Mouse (Mus musculus) liver, embryonic 14.5 days (tissue): ENCODE results near the gene Rbpjl. TPM values are rescaled to one million over a fixed set of nuclear protein-coding genes. Genes with fewer than 3 reads are reported as not detected.

ENCODE experiments used
- ATAC-seq: fragments of 200-750 bp; cut with Nextera tagmentation; 2 replicates; pipeline ENCODE4 v1.8.0; 2017; ENCODE audit warnings: moderate number of reproducible peaks, mild to moderate bottlenecking, moderate library complexity; ENCODE audit not compliant: insufficient read depth
- DNase-seq, 3 experiments: peaks; one replicate each; pipeline ENCODE4 v3.0.0-alpha.2; 2012 to 2013; ENCODE audit warnings: low read depth in 3 of 3, low spot score in 3 of 3
- H3K27ac ChIP-seq: fragments of 300-500 bp; sonication (generic); 2 replicates; pipeline ENCODE4 v1.5.1; 2014; ENCODE audit warnings: moderate library complexity, mild to moderate bottlenecking, control low read depth, inconsistent platforms
- H3K27me3 ChIP-seq: fragments of 300-500 bp; sonication (generic); 2 replicates; pipeline ENCODE4 v1.6.1; 2014; ENCODE audit warnings: mild to moderate bottlenecking, low read length, moderate library complexity; ENCODE audit not compliant: control insufficient read depth, insufficient read depth
- H3K36me3 ChIP-seq: fragments of 300-500 bp; sonication (generic); replicated peaks from 2 replicates; pipeline ENCODE4 v1.6.1; 2014; ENCODE audit warnings: low read depth; ENCODE audit not compliant: control insufficient read depth, insufficient read depth
- H3K4me1 ChIP-seq, 2 experiments: fragments of 200-500 bp in 1 of 2; fragments of 300-500 bp in 1 of 2; sonication (generic) in 1 of 2; replicated peaks; 2 replicates each; pipeline ENCODE4 v1.6.1; 2012 to 2014; ENCODE audit warnings: antibody characterized with exemption in 1 of 2, inconsistent platforms in 1 of 2, low read length in 1 of 2; ENCODE audit not compliant: control insufficient read depth in 2 of 2, insufficient read depth in 2 of 2
- H3K4me2 ChIP-seq: fragments of 300-500 bp; sonication (generic); 2 replicates; pipeline ENCODE4 v1.6.1; 2014; ENCODE audit warnings: low read depth, mild to moderate bottlenecking, control low read depth, moderate library complexity
- H3K4me3 ChIP-seq, 2 experiments: fragments of 200-500 bp in 1 of 2; fragments of 300-500 bp in 1 of 2; sonication (generic) in 1 of 2; 2 replicates each; pipeline ENCODE4 v1.5.1; 2012 to 2014; ENCODE audit warnings: low read depth in 2 of 2, low read length in 2 of 2, mild to moderate bottlenecking in 2 of 2, control low read depth in 1 of 2, inconsistent platforms in 1 of 2, moderate library complexity in 1 of 2; ENCODE audit not compliant: insufficient read depth in 1 of 2
- H3K9ac ChIP-seq: fragments of 300-500 bp; sonication (generic); replicated peaks from 2 replicates; pipeline ENCODE4 v1.6.1; 2014; ENCODE audit warnings: mild to moderate bottlenecking, control low read depth, moderate library complexity
- H3K9me3 ChIP-seq: fragments of 300-500 bp; sonication (generic); 2 replicates; pipeline ENCODE4 v1.6.1; 2016; ENCODE audit warnings: low read length, mixed read lengths; ENCODE audit not compliant: control insufficient read depth
- CTCF ChIP-seq: IDR thresholded peaks from 2 replicates; pipeline ENCODE4 v1.5.1; 2016; ENCODE audit warnings: antibody characterized with exemption, low read depth, control low read depth
- EP300 ChIP-seq: IDR thresholded peaks from 2 replicates; pipeline ENCODE4 v1.6.1; 2016; ENCODE audit warnings: antibody characterized with exemption, low read depth
- WGBS: fragments of 180-500 bp; shearing (Covaris S2); extraction: QIAGEN DNeasy Blood & Tissue Kit; methylation state at CpG from one replicate; pipeline ENCODE4 v1.1.7; 2014; ENCODE audit not compliant: insufficient replicate concordance; 5-methylcytosine and 5-hydroxymethylcytosine counted together
- polyA plus RNA-seq, 2 experiments: library from polyadenylated mRNA; depleted of rRNA in 1 of 2; stranded (reverse) in 1 of 2; unstranded in 1 of 2; fragments of >200 nt; fragmentation: Nextera tagmentation in 1 of 2; extraction: Ambion mirVana in 1 of 2; gene quantifications; 2 replicates each; pipeline versions ENCODE4 v1.2.1 to v1.2.3; 2012 to 2014

Rbpjl gene
- polyA plus RNA-seq, 2 experiments, result 0.05 to 0.06 TPM

DNA sequence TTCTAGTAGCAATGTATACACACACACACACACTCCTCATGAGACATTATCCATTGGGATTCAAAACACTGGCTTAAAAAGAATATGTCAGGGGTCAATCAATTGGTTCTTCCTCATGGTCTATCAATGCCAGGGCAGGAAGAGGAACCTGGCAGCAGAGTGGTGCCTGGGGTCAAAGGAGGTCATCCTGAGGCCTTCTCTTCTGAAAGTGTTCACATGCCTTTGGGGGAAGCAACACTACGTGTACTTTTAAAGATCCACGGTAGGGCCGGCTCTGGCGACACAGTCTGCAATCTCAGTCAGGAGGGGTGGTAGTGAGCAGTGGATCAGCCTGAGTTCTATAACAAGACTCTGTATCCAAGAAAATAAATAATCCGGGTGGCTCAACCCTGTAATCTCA, 43.3 kb upstream of the Rbpjl start:
- H3K9ac ChIP-seq, result no peak overlapping the region
- no peaks in the 10 kb centered on the region for H3K36me3 ChIP-seq
- WGBS, result 53% methylated on average over 5 of the region's 5 CpGs
- no peak overlapping the region for H3K4me3 ChIP-seq
- H3K4me2 ChIP-seq, result no peak overlapping the region
- TF ChIP-seq CTCF (no peak), EP300 (no peak)
- no peaks in the 10 kb centered on the region for H3K4me1 ChIP-seq
- DNase-seq (no peak), ATAC-seq (no peak)
- H3K9me3 ChIP-seq, result no peaks in the 10 kb centered on the region
- H3K27me3 ChIP-seq, result no peaks in the 10 kb centered on the region
- no peak overlapping the region for H3K27ac ChIP-seq

- Histone ChIP-seq H3K9me3 (no peaks in the 10 kb centered on the region), H3K27me3 (no peaks in the 10 kb centered on the region), H3K27ac (no peak overlapping the region), H3K9ac (no peak overlapping the region), H3K4me3 (no peak overlapping the region), H3K4me2 (no peak overlapping the region), H3K36me3 (no peaks in the 10 kb centered on the region), H3K4me1 (no peaks in the 10 kb centered on the region)
- no peak for ATAC-seq
- TF ChIP-seq CTCF (no peak), EP300 (no peak)
- no peak for DNase-seq
- 15% methylated on average over 13 of the region's 13 CpGs for WGBS
Observed at GRCm38 (mm10) chr2:164360974-164361657, 41.8 kb upstream of the Rbpjl start.

DNA sequence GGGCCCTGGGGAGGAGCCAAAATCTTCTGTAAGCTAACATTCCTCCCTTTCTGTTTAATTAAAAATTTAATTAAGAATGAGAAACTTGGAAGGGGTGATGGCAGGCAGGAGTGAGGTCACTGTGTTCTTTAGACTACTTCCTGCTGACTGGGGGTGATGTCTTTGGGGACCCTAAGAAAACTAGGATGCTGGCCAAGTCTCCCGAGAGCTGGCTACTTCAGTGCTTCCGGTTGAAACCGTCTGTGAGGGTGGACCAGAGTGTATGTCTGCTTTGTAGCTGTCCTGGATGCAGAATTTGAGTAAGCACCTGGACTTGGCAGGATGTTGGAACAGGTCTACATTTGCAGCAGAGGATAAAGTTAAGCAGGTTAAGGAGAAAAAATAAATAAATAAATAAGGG, 36.0 kb upstream of the Rbpjl start:
- TF ChIP-seq EP300, result no peak
- no peak for TF ChIP-seq CTCF
- H3K4me2 ChIP-seq, result no peak overlapping the region
- no peaks in the 10 kb centered on the region for H3K27me3 ChIP-seq
- DNase-seq (no peak), ATAC-seq (no peak)
- H3K36me3 ChIP-seq, result no peaks in the 10 kb centered on the region
- H3K4me3 ChIP-seq, result no peak overlapping the region
- H3K4me1 ChIP-seq, result no peaks in the 10 kb centered on the region
- 56% methylated on average over 3 of the region's 3 CpGs for WGBS
- H3K9me3 ChIP-seq, result no peaks in the 10 kb centered on the region
- no peak overlapping the region for H3K27ac ChIP-seq
- no peak overlapping the region for H3K9ac ChIP-seq

DNA sequence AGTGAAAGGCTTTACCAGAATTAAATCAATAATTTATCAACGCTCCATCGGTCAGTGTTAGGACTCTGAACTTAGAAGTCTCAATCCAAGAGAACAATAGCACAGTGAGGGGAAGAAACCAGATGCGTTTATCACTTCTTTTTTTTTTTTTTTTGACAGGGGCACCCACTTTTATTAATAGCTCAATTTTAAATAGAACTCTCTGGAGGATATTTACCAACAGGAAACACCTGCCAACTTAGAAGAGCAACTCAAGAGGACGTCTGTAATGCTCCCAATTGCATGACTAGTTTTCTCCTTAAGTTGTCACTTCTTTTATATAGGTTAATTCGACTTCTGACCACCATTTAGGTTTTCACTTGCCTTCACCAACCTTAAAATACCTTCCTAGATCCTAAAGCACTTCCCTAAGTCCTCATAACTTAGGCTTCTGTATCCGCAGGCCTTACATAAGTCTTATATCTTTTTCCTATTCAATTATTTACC, 34.3 kb upstream of the Rbpjl start:
- 45% methylated on average over 6 of the region's 6 CpGs for WGBS
- Histone ChIP-seq H3K27me3 (no peaks in the 10 kb centered on the region), H3K36me3 (no peaks in the 10 kb centered on the region), H3K27ac (no peak overlapping the region), H3K9ac (no peak overlapping the region), H3K4me1 (no peaks in the 10 kb centered on the region), H3K9me3 (no peaks in the 10 kb centered on the region), H3K4me3 (no peak overlapping the region), H3K4me2 (no peak overlapping the region)
- TF ChIP-seq CTCF, result no peak
- TF ChIP-seq EP300, result no peak
- ATAC-seq (no peak), DNase-seq (no peak)

DNA sequence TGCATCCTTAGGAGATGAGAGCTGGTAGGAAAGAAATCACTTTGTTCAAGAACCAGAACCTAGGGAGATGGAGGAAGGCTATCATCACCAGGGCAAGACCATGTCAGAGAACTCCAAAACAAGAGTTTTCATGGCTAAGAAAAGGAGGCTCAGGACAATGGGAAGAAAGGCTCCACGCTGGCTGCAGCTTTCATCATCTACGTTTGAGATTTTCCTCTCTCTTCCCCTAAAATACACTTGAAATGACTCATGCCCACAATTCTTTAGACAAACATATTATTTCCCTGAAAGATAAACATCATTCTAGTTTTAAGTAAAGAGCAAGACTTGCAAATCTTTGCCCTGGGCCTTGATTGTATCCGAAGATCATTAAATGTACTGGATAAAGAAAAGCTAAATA, 31.6 kb upstream of the Rbpjl start:
- Histone ChIP-seq H3K4me1 (no peaks in the 10 kb centered on the region), H3K27me3 (no peaks in the 10 kb centered on the region), H3K36me3 (no peaks in the 10 kb centered on the region), H3K4me3 (no peak overlapping the region), H3K9me3 (no peaks in the 10 kb centered on the region), H3K9ac (no peak overlapping the region), H3K4me2 (no peak overlapping the region), H3K27ac (no peak overlapping the region)
- DNase-seq (no peak), ATAC-seq (no peak)
- WGBS, result 65% methylated on average over 3 of the region's 3 CpGs
- TF ChIP-seq CTCF (no peak), EP300 (no peak)
